Comparison of ENCODE assay signal across 9 mouse cellular contexts in the genomic region with DNA sequence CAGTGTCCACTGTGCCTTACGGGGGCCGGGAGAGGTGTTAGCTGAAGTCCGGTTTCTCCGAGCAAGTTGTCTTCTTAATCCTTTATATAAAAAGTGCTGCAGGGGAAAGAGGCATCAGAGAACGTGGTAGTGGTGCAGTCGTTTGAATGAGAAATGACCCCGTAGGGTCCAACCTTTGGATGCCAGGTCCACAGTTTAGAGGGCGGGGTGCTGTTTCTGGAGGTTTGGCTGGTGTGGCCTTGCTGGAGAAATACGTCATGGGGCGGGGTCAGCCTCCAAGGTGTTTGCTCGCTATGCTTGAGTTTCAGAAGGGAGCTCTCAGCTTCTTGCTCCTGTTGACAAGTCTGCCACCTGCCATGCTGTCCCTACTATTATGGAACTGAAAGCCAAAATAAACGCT. TPM values are rescaled to one million over a fixed set of nuclear protein-coding genes. Genes with fewer than 3 reads are reported as not detected.
DNase-seq lines count a peak whose midpoint lies in the region; ATAC-seq and TF ChIP-seq lines count a peak whose summit lies in the region.
"Had no signal": no experiment of that assay in that cellular context is flagged by ENCODE, and none has a peak within 500 bp of the region (broad histone marks: within the 10 kb centered on the region; RNA-seq: fewer than 3 reads in every experiment).

No protein-coding gene starts in this region.

- peak overlapping the region; percentile 86 for H3K4me2 ChIP-seq in hindbrain, embryonic 16.5 days (ENCODE audit: low read length)
- H3K4me2 ChIP-seq in limb, embryonic 12.5 days, result peak overlapping the region; percentile 73
- H3K4me2 ChIP-seq in midbrain, embryonic 12.5 days (replicated peaks), result peak overlapping the region; percentile 78

- ATAC-seq in hindbrain, embryonic 16.5 days, result no peak; the same call in 1 of the 2 replicates
- no peak for ATAC-seq in limb, embryonic 12.5 days (ENCODE audit: insufficient number of reproducible peaks, insufficient read depth, low FRiP score, low TSS enrichment, low read depth)
- no peak for ATAC-seq in midbrain, embryonic 12.5 days (ENCODE audit: low FRiP score, low read depth)

- WGBS in hindbrain, embryonic 16.5 days, result 11% methylated on average over 12 of the region's 12 CpGs
- WGBS in limb, embryonic 12.5 days, result 18% methylated on average over 12 of the region's 12 CpGs
- 15% methylated on average over 12 of the region's 12 CpGs for WGBS in midbrain, embryonic 12.5 days

- no peak for TF ChIP-seq CTCF in layer of hippocampus, adult 2 months (conservative IDR thresholded peaks at IDR 0.05)

- peaks cover 9% of the 10 kb centered on the region for H3K36me3 ChIP-seq in hindbrain, embryonic 16.5 days (ENCODE audit: control insufficient read depth, insufficient read depth, low read length)
- peaks cover 18% of the 10 kb centered on the region for H3K36me3 ChIP-seq in limb, embryonic 12.5 days
- H3K36me3 ChIP-seq in midbrain, embryonic 12.5 days, result peaks cover 17% of the 10 kb centered on the region

- DNase-seq in layer of hippocampus, adult 2 months (ENCODE audit: low spot score in 2 of 2), result peak in 1 of 2 experiments; percentile 20
- no peak for DNase-seq in layer of hippocampus, adult 8-10 months (ENCODE audit: low spot score in 2 of 2)
- peak; percentile 78 for DNase-seq in cerebellum, adult 9-10 months
- DNase-seq in forelimb bud, embryonic 11.5 days (ENCODE audit: low read depth, low spot score), result peak; percentile 36
- peak; percentile 76 for DNase-seq in testis, postnatal 10 days (ENCODE audit: low spot score)

- no peaks in the 10 kb centered on the region for H3K27me3 ChIP-seq in hindbrain, embryonic 16.5 days (replicated peaks; ENCODE audit: control insufficient read depth, insufficient read depth, low read length)
- no peaks in the 10 kb centered on the region for H3K27me3 ChIP-seq in limb, embryonic 12.5 days
- no peaks in the 10 kb centered on the region for H3K27me3 ChIP-seq in midbrain, embryonic 12.5 days

- peaks cover 4% of the 10 kb centered on the region for H3K4me1 ChIP-seq in hindbrain, embryonic 16.5 days (ENCODE audit: control insufficient read depth, insufficient read depth, low read depth, low read length)
- H3K4me1 ChIP-seq in limb, embryonic 12.5 days (replicated peaks), result no peaks in the 10 kb centered on the region; the same call in 1 of the 2 replicates
- H3K4me1 ChIP-seq in midbrain, embryonic 12.5 days, result peaks cover 7% of the 10 kb centered on the region

- H3K27ac ChIP-seq in layer of hippocampus, adult 2 months, result peak overlapping the region; percentile 89
- peak overlapping the region; percentile 61 for H3K27ac ChIP-seq in hindbrain, embryonic 16.5 days (ENCODE audit: low read depth, low read length)
- H3K27ac ChIP-seq in limb, embryonic 12.5 days, result peak overlapping the region; percentile 76
- H3K27ac ChIP-seq in midbrain, embryonic 12.5 days (replicated peaks), result 0 out of 2 replicates have a peak overlapping the region, but pooled peaks have one; percentile 11

- peak overlapping the region; percentile 85 for H3K9ac ChIP-seq in hindbrain, embryonic 16.5 days (ENCODE audit: low read depth, low read length)
- peak overlapping the region; percentile 65 for H3K9ac ChIP-seq in limb, embryonic 12.5 days (replicated peaks)
- H3K9ac ChIP-seq in midbrain, embryonic 12.5 days (replicated peaks), result peak overlapping the region; percentile 71

- peak overlapping the region; percentile 84 for H3K4me3 ChIP-seq in layer of hippocampus, adult 2 months
- peak overlapping the region; percentile 73 for H3K4me3 ChIP-seq in hindbrain, embryonic 16.5 days (ENCODE audit: low read length)
- peak overlapping the region; percentile 63 for H3K4me3 ChIP-seq in limb, embryonic 12.5 days (replicated peaks)
- peak overlapping the region; percentile 68 for H3K4me3 ChIP-seq in midbrain, embryonic 12.5 days

- peaks cover 9% of the 10 kb centered on the region for H3K9me3 ChIP-seq in hindbrain, embryonic 16.5 days (ENCODE audit: control insufficient read depth, low read length)
- H3K9me3 ChIP-seq in limb, embryonic 12.5 days, result peaks cover 20% of the 10 kb centered on the region
- peaks cover 16% of the 10 kb centered on the region for H3K9me3 ChIP-seq in midbrain, embryonic 12.5 days

RNA-seq across cellular contexts. Expression of a gene that starts 0.9 kb away (rescaled TPM):
- 10 to 100 TPM; 10.4 to 13.9 TPM for total RNA-seq in layer of hippocampus, adult 2 months (2021)
- 10 to 100 TPM; 11.2 to 14.3 (median 12.5) TPM for total RNA-seq in layer of hippocampus, adult 8-10 months (2022)
- polyA plus RNA-seq in hindbrain, embryonic 16.5 days (2015; fragmentation: Nextera tagmentation; extraction: Ambion mirVana), result 9.6 and 10.3 TPM in 2 replicates
- polyA plus RNA-seq in limb, embryonic 12.5 days (2016; fragmentation: Nextera tagmentation; extraction: Ambion mirVana), result 5.8 and 6.9 TPM in 2 replicates
- 8.1 and 8.3 TPM in 2 replicates for polyA plus RNA-seq in midbrain, embryonic 12.5 days (2016; fragmentation: Nextera tagmentation; extraction: Ambion mirVana)

RNA-seq across cellular contexts. Expression of a gene that starts 21.0 kb away (rescaled TPM):
- 10 to 100 TPM; 21.1 to 21.8 TPM for total RNA-seq in layer of hippocampus, adult 2 months (2021)
- 10 to 100 TPM; 20.9 to 25.6 (median 21.8) TPM for total RNA-seq in layer of hippocampus, adult 8-10 months (2022)
- polyA plus RNA-seq in hindbrain, embryonic 16.5 days (2015; fragmentation: Nextera tagmentation; extraction: Ambion mirVana), result 23.6 and 25.0 TPM in 2 replicates
- 17.4 and 17.5 TPM in 2 replicates for polyA plus RNA-seq in limb, embryonic 12.5 days (2016; fragmentation: Nextera tagmentation; extraction: Ambion mirVana)
- polyA plus RNA-seq in midbrain, embryonic 12.5 days (2016; fragmentation: Nextera tagmentation; extraction: Ambion mirVana), result 15.3 and 17.1 TPM in 2 replicates

RNA-seq across cellular contexts. Expression of a gene that starts 31.3 kb away (rescaled TPM):
- total RNA-seq in layer of hippocampus, adult 2 months (2021), result 10 to 100 TPM; 44.0 to 45.5 TPM
- total RNA-seq in layer of hippocampus, adult 8-10 months (2022), result 10 to 100 TPM; 36.0 to 49.5 (median 40.8) TPM
- 32.1 and 37.8 TPM in 2 replicates for polyA plus RNA-seq in hindbrain, embryonic 16.5 days (2015; fragmentation: Nextera tagmentation; extraction: Ambion mirVana)
- 27.7 and 29.7 TPM in 2 replicates for polyA plus RNA-seq in limb, embryonic 12.5 days (2016; fragmentation: Nextera tagmentation; extraction: Ambion mirVana)
- 32.4 and 34.9 TPM in 2 replicates for polyA plus RNA-seq in midbrain, embryonic 12.5 days (2016; fragmentation: Nextera tagmentation; extraction: Ambion mirVana)

RNA-seq across cellular contexts. Expression of a gene that starts 59.9 kb away (rescaled TPM):
- total RNA-seq in layer of hippocampus, adult 2 months (2021), result not detected
- under 1 TPM in 1 of 4 experiments, not detected in 3; 0.04 TPM for total RNA-seq in layer of hippocampus, adult 8-10 months (2022)
- polyA plus RNA-seq in hindbrain, embryonic 16.5 days (2015; fragmentation: Nextera tagmentation; extraction: Ambion mirVana), result not detected in 2 replicates
- polyA plus RNA-seq in limb, embryonic 12.5 days (2016; fragmentation: Nextera tagmentation; extraction: Ambion mirVana), result not detected in 2 replicates
- not detected in 2 replicates for polyA plus RNA-seq in midbrain, embryonic 12.5 days (2016; fragmentation: Nextera tagmentation; extraction: Ambion mirVana)
- total RNA-seq: neutrophil, adult 5-6 weeks had no signal

Comparison
In these comparisons a context has a peak if more than half of its experiments do, and no peak if none do; other contexts are left out.
1. DNase-seq: peak in cerebellum, adult 9-10 months (single experiment), forelimb bud, embryonic 11.5 days (single experiment) and testis, postnatal 10 days (single experiment); none in layer of hippocampus, adult 8-10 months (0 of 2).
2. H3K27ac ChIP-seq: peak in every context shown above with its lines; median percentile 89 in layer of hippocampus, adult 2 months; 76 in limb, embryonic 12.5 days; 61 in hindbrain, embryonic 16.5 days; 11 in midbrain, embryonic 12.5 days.
3. Peak in every context shown above with its lines, with median percentiles within 50 percentile points of each other: H3K4me3 ChIP-seq, H3K4me2 ChIP-seq and H3K9ac ChIP-seq.